Mouse (Mus musculus): ENCODE measurements around the gene Eif4e. TPM values are rescaled to one million over a fixed set of nuclear protein-coding genes. Genes with fewer than 3 reads are reported as not detected.
A peak's percentile ranks its signal among the peaks of the same experiment; 100 is the strongest.

Eif4e gene
- total RNA-seq, 2 experiments from 2014 or later, result 180 to 182 TPM

DNA sequence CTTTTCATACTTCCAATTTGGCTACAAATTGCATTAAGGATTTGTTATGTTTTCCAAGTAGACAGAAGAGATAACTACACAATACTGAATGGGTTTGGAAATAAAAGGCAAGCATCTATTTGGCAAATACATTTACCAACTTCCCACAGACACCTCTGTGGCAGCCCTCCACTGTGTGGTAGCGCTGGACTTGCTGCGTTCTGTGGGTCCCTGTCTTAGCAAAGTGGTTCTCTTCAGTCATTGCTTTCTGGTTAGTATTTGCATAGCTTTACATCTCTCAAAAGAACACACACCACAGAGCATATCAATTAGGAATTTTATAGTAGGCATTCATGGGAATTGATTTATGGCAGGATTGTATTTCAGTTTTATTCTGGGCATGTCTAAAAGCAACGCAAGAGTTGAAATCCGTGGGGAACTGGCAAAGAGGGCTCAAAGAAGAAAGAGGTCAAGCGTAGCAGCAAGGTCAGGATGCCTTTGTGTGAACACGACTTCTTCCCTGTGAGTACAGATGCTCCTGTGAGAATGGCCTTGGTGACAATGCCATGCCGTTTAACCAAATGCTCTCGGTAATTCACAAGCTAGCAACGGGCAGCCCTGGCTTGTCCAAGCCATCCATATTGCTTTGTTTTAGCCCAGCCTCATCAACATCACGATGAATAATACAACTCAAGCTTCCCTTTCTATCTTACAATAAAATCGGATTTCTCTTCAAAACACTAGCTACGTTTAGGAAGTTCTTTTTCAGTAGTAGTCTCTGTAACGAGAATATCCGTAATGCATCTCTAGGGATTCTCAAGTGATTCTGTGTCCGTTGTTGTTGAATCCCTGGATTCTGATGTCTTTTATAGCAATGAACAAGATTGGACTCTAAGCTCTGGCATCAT lies 25.9 kb upstream of the Eif4e start:
- no peak for TF ChIP-seq CTCF (conservative IDR thresholded peaks at IDR 0.05)
- no peak for DNase-seq (ENCODE audit: low spot score in 2 of 2)
- H3K27ac ChIP-seq, result no peak overlapping the region
- H3K4me3 ChIP-seq, result no peak overlapping the region

DNA sequence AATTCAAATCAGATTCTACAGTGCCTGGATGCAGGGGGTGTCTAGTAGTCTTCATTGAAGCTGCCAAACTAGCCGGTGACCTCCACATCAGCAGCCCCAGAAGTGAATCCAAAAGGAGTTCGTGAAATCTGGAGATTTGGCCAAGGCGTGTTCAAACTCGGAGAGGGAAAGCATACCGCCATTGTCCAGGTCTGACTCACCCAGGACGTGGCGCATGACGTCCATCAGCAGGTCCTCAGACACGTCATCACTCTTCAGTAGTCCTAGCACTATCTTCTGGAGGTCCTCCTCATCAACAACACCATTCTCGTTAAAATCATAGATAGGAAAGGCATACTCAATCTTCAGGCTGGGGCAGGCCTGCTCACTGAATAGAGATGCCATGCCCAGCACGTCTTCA lies 22.2 kb upstream of the Eif4e start:
- TF ChIP-seq CTCF (conservative IDR thresholded peaks at IDR 0.05), result no peak
- no peak overlapping the region for H3K4me3 ChIP-seq
- DNase-seq (ENCODE audit: low spot score in 2 of 2), result no peak
- H3K27ac ChIP-seq, result no peak overlapping the region

DNA sequence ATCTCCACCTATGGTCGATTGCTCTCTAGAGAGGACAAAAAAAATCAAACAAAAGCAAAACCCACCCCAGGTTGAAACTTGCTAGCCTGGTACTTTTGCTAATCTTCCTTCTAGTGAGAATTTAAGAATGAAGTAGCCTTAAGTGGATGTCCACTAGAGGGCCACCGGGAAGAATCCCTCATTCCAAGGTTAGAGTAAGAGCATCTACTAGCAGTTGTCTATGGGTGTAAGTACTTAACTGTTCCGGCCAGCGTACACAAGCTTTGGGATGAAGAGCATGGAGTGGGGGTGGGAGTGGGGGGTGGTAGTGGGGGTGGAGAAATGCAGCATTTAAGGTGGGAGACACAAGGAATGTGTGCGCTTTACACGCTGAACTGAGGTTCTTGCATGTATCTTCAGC lies 19.2 kb upstream of the Eif4e start:
- no peak for DNase-seq (ENCODE audit: low spot score in 2 of 2)
- peak; percentile 78 for TF ChIP-seq CTCF (conservative IDR thresholded peaks at IDR 0.05)
- Histone ChIP-seq H3K4me3 (no peak overlapping the region), H3K27ac (no peak overlapping the region)

DNA sequence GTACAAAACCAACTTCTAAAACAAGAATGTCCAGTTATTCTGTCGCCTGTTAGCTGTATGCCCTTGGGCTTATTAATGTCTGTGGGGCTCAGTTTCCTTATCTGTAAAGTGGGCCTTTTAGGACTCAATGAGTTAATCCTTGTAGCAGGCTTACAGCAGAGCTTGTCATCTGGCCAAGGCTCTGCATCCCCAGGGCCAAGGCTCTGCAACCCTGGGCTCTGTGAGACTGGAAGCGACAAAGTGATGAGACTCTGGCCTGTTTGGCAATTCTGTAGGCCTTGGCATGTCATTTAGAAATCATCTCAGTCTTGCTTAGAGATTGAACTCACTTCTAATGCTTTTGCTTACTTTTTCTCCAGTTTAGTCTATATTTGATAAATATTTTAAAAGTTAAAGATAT lies 16.4 kb upstream of the Eif4e start:
- TF ChIP-seq CTCF (conservative IDR thresholded peaks at IDR 0.05), result no peak
- no peak for DNase-seq (ENCODE audit: low spot score in 2 of 2)
- Histone ChIP-seq H3K27ac (no peak overlapping the region), H3K4me3 (no peak overlapping the region)

DNA sequence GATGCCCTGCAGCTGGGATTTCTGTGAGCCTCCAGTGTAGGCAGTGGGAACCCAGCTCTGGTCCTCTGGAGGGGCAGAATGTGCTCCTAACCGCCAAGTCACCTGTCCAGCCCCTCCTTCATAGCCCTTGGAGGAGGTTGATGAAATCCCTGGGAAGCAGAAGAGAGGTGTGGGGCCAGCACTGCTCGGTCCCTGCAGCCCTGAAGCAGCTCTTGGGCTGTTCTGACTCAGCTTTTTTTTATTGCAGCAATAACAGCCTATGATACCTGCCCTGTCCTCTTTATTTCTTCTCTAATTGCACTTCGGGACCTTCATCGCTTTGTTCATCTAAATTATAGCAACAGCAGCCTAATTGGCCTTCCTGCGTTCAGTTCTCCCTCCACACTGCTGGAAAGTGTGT lies 15.5 kb upstream of the Eif4e start:
- no peak for DNase-seq (ENCODE audit: low spot score in 2 of 2)
- H3K27ac ChIP-seq, result no peak overlapping the region
- no peak overlapping the region for H3K4me3 ChIP-seq
- no peak for TF ChIP-seq CTCF (conservative IDR thresholded peaks at IDR 0.05)

- H3K4me3 ChIP-seq, result peak overlapping the region; percentile 26; the same call in 1 of the 2 replicates
- no peak overlapping the region for H3K27ac ChIP-seq
- no peak for TF ChIP-seq CTCF (conservative IDR thresholded peaks at IDR 0.05)
- no peak for DNase-seq (ENCODE audit: low spot score in 2 of 2)
These were observed 12.7 kb upstream of the Eif4e start for GRCm38 (mm10) chr3:138513243-138513642.

DNA sequence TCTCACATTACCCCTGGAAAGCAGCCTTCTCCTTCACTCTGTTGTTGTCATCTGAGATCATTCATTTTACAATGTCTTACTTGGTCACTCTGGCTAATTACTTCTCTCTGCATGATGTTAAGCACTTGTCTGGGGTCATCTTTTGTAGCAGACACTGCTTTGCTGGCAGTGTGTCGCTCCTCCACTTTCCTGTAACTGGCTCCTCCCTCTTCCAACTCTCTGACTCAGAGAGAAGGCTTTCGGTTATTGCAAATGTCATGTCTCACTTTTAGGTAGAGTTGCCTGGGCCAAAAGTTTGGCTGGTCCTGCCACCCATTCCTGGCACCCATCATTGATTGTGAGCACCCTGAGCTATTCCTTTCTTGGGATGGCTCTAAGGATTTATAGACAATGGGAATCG lies 11.2 kb upstream of the Eif4e start:
- Histone ChIP-seq H3K4me3 (no peak overlapping the region), H3K27ac (no peak overlapping the region)
- TF ChIP-seq CTCF (conservative IDR thresholded peaks at IDR 0.05), result no peak
- no peak for DNase-seq (ENCODE audit: low spot score in 2 of 2)

- Histone ChIP-seq H3K27ac (no peak overlapping the region), H3K4me3 (no peak overlapping the region)
- no peak for DNase-seq (ENCODE audit: low spot score in 2 of 2)
- TF ChIP-seq CTCF (conservative IDR thresholded peaks at IDR 0.05), result no peak
These were observed 10.2 kb upstream of the Eif4e start for GRCm38 (mm10) chr3:138515656-138516370.

DNA sequence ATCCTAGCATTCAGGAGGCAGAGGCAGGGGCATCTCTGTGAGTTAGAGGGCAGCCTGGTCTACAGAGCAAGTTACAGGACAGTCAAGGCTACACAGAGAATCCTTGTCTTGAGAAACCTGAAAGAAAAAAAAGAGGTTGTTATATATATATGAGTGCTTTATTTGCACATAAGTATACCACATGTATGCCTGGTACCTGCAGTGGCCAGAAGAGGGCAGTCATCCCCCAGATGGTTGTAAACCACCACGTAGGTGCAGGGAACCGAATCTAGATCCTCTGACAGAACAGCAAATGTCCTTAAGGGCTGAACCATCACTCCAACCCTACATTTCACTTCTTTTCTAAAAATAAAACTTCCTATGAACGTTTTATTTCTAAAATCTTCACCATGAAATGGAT lies 8.1 kb upstream of the Eif4e start:
- no peak overlapping the region for H3K4me3 ChIP-seq
- TF ChIP-seq CTCF (conservative IDR thresholded peaks at IDR 0.05), result peak; percentile 42
- no peak overlapping the region for H3K27ac ChIP-seq
- no peak for DNase-seq (ENCODE audit: low spot score in 2 of 2)

DNA sequence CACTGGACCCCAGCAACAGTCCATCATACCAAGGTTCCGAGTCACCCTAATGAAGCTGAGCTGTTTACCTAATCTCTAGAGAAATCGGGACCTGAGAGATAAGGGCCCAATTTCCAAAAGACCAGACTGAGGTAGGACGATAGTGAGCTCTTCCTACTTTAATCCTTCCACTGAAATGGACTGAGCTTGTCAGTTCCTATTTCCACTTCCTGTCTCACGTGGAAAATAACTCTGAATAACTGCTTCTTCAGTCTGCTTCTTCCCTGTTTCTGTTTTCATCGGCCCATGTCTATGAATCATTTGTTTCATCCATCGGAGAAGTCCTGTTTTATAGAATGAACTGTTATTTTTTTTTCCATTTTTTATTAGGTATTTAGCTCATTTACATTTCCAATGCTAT lies 6.8 kb upstream of the Eif4e start:
- no peak for TF ChIP-seq CTCF (conservative IDR thresholded peaks at IDR 0.05)
- Histone ChIP-seq H3K27ac (no peak overlapping the region), H3K4me3 (no peak overlapping the region)
- no peak for DNase-seq (ENCODE audit: low spot score in 2 of 2)

DNA sequence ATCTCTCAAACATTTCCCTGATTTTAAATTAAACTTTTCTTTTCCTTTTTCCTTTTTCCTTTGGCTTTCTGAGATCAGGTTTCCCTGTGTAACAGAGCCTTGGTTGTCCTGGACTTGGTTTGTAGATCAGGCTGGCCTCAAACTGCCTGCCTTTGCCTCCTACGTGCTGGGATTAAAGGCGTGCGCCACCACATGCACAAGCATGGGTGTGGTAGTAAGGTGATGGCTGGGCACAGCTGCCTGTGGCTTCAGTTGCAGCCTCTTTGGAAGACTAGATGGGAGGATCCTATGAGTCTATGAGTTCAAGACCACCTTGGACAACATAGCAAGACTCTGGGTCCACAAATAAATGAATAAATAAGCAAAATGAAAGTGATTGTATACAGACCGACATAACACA lies 2.0 kb upstream of the Eif4e start:
- Histone ChIP-seq H3K4me3 (no peak overlapping the region), H3K27ac (no peak overlapping the region)
- DNase-seq (ENCODE audit: low spot score in 2 of 2), result no peak
- TF ChIP-seq CTCF (conservative IDR thresholded peaks at IDR 0.05), result no peak

DNA sequence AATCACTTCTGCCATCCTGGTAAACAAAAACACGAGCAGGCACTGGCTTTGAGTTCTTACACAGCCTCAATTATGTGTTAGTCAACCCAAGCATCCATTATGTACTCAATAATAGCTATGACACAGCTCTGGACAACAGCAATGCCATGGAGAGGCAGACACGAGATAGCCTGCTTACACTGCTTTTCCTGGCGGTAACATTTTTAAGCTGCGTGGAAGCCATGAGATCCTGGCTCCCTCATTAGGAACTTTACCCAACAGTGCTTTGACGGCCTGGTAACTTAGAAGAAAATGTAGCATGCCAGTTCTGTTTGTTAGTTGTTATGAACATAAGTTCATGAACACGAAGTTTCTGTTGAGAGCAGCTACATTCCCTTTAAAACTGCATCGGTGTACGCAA lies 485 bp upstream of the Eif4e start:
- no peak for TF ChIP-seq CTCF (conservative IDR thresholded peaks at IDR 0.05)
- no peak for DNase-seq (ENCODE audit: low spot score in 2 of 2)
- no peak overlapping the region for H3K4me3 ChIP-seq
- H3K27ac ChIP-seq, result no peak overlapping the region

GRCm38 (mm10) chr3:138526916-138527666 lies 1.1 kb downstream of the Eif4e start:
- H3K27ac ChIP-seq, result peak overlapping the region; percentile 94
- DNase-seq (ENCODE audit: low spot score in 2 of 2), result peak; percentile 97 to 99
- peak overlapping the region; percentile 83 for H3K4me3 ChIP-seq
- peak; percentile 69 for TF ChIP-seq CTCF (conservative IDR thresholded peaks at IDR 0.05)

Measured in layer of hippocampus, adult 2 months (tissue).